Mouse (Mus musculus) left cerebral cortex, adult 2 months (tissue): ENCODE results near the gene Gm42715. TPM values are rescaled to one million over a fixed set of nuclear protein-coding genes. Genes with fewer than 3 reads are reported as not detected.

Source experiments
- DNase-seq, 2 experiments: peaks; one replicate each; pipeline ENCODE4 v3.0.0; 2021 to 2022; ENCODE audit warnings: low spot score in 2 of 2, mixed read lengths in 1 of 2; ENCODE audit errors: extremely low spot score in 1 of 2
- H3K27ac ChIP-seq: fragments of 200-600 bp; 2 replicates; pipeline ENCODE4 v1.8.1; 2022
- H3K4me3 ChIP-seq: fragments of 200-600 bp; 2 replicates; pipeline ENCODE4 v1.8.1; 2022
- CTCF ChIP-seq: fragments of 200-600 bp; IDR thresholded peaks from 2 replicates; pipeline ENCODE4 v1.8.1; 2022; ENCODE audit warnings: antibody characterized with exemption, mild to moderate bottlenecking, moderate library complexity
- intact Hi-C: fragments of 180-260 bp; cut with DNase I; formaldehyde crosslinking; loops from one replicate; pipeline ENCODE4 v1.15.1; 2025
- long read RNA-seq, 2 experiments: library from polyadenylated mRNA; stranded (forward); transcript quantifications; one replicate each; pipeline ENCODE4 v2.0.0; 2021; ENCODE audit warnings: borderline mapping rate in 2 of 2
- total RNA-seq, 2 experiments: library from RNA; stranded (reverse); gene quantifications; 2 replicates each; pipeline ENCODE4 v1.2.3; 2021

Gene Gm42715
- 10 to 100 TPM; 12.6 TPM for total RNA-seq
- long read RNA-seq, experiment 1: 0 reads
- long read RNA-seq, experiment 2, partial matches to known transcripts: 1 of 3 reads
- long read RNA-seq, experiment 2, other reads (novel, unspliced or antisense): 2 of 3 reads

- intact Hi-C loops: no loop called here
- TF ChIP-seq CTCF: no peak
- Histone ChIP-seq H3K27ac (no peak within 1 kb of the TSS), H3K4me3 (no peak within 1 kb of the TSS)
- DNase-seq: no peak
Observed at GRCm38 (mm10) chr7:127519284-127519683, at the start of gene Gm42715. Gene Gm42715 (plus strand): TSS chr7:127519584.

DNA sequence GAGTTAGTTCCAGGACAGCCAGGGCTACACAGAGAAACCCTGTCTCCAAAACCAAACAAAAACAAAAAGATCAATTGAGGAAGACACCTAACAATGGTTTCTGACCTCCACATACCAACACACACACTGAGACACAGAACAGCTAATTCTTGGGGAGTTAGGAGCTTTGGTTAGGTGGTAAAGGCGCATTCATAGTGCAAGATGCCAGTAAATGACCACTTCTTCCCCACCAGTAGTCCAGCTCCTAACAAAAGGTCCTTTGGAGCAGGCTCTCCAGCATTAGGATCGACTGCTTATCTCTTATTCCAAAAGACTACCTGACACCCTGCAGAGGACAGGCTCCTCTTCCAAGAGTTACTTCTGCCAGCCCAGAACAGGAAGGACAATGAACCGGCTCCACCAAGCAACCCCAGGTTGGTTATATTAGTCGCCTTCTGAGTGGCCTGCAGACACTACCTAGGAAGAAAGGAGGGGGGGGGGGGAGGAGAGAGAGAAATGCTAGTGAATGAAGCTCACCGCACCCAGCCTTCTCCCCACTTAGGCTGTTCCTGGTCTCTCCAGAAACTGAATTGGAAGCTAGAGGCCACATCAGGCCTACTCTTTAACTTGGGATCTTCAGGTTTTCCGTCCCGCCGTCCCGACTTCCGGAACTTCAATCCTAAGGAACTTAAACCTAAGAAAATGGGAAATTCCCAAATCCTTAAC, 49.2 kb upstream of the Gm42715 start:
- TF ChIP-seq CTCF: no peak
- DNase-seq: no peak
- intact Hi-C loops: loop anchor here (1.0 to 5.0 kb wide), 3 partner anchors 21 to 123 kb away; partner anchors contain the start of genes E430018J23Rik, Zfp689 and Zfp768

GRCm38 (mm10) chr7:127470743-127471645, 48.4 kb upstream of the Gm42715 start:
- H3K4me3 ChIP-seq: peak overlapping the region; percentile 81
- peak; percentile 86 to 93 for DNase-seq
- H3K27ac ChIP-seq: peak overlapping the region; percentile 97
- intact Hi-C loops: loop anchor here (1.0 to 5.0 kb wide), 4 partner anchors 22 to 124 kb away; partner anchors contain the start of genes E430018J23Rik, Zfp689 and Zfp768
- TF ChIP-seq CTCF: no peak

More for the DNA sequence above, 49.2 kb upstream of the Gm42715 start:
- Histone ChIP-seq H3K4me3 (peak overlapping the region; percentile 81), H3K27ac (peak overlapping the region; percentile 97)

DNA sequence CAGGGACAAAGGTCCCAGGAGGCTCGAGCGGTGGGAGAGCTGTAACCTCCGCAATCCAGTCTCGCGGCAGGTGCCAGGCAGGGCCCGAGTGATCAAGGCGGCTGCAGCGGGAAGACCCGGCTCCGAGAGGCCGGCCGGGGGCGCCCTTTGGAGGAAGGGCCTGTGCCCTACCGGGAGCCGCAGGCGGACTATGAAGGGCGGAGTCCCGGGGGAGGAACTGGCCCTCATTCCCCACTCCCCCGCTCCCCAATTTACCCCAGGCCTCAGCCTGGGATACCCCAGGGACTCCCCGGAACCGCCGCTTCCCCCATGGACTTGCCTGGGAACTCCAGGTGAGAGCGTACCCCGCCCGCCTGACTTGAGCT, 47.8 kb upstream of the Gm42715 start:
- TF ChIP-seq CTCF: no peak; the same call in none of the 2 replicates
- intact Hi-C loops: loop anchor here (1.0 to 5.0 kb wide), 4 partner anchors 41 to 124 kb away; partner anchors contain the start of genes E430018J23Rik and Zfp768
- no peak for DNase-seq
- peak overlapping the region; percentile 81 for H3K4me3 ChIP-seq
- H3K27ac ChIP-seq: peak overlapping the region; percentile 97

GRCm38 (mm10) chr7:127472060-127472459, 47.3 kb upstream of the Gm42715 start:
- intact Hi-C loops: loop anchor here (1.0 to 5.0 kb wide), 2 partner anchors 110 to 125 kb away; partner anchors contain the start of gene Zfp768
- no peak for DNase-seq
- H3K4me3 ChIP-seq: peak overlapping the region; percentile 81
- TF ChIP-seq CTCF: no peak
- peak overlapping the region; percentile 97 for H3K27ac ChIP-seq

DNA sequence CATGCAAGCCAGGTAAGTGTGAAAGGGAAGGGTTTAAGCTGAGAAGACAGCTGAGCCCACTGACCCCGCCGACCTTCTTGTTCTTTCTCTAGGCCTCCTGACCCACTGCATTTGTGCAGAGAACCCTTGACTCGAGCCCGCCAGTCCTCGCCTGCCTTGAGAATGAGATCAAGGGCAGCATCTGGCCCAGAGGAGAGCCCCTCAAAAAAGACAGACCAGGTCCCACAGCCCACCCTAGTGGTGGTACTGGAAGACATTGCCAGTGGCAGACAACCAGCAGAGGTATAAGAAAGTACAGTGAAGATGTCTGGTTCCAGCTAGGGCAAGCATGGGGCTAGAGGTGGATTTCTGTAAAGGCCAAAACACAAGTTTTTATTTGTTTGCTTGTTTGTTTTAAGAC, 45.7 kb upstream of the Gm42715 start:
- TF ChIP-seq CTCF: peak; percentile 10; the same call in 1 of the 2 replicates
- no peak overlapping the region for H3K27ac ChIP-seq
- no peak for DNase-seq
- intact Hi-C loops: loop anchor here (5.0 kb wide), 1 partner anchor 126 kb away; the partner anchor contains the start of gene Zfp768
- H3K4me3 ChIP-seq: no peak overlapping the region

- DNase-seq: no peak
- intact Hi-C loops: loop anchor here (5.0 kb wide), 2 partner anchors 127 to 212 kb away; partner anchors contain the start of genes Dctpp1 and Zfp768
Observed at GRCm38 (mm10) chr7:127474378-127475070, 44.9 kb upstream of the Gm42715 start.

DNA sequence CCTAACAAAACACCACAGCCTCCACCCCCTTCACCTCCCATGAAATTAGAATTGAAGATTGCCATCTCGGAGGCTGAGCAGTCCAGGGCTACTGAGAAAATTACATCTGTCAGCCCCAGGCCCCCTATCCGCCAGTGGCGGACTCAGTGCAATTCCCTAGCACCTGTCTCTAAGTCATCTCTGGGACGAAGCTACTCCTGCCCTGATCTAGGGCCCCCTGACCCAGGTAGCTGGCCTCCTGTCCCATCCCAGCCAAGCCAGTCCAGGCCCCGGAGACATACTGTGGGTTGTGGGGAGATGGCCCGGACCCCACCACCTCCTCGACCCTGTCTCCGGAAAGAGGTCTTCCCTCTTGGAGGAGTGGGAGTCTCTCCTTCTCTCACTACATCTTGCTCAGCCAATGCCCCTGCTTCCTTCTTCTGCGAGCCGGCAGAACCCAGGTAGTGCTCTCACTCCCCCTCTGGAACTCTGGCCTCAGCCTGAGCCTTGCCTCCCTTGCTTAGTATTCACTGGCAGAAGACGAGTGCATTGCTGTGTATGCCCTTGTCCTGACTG, 44.1 kb upstream of the Gm42715 start:
- no peak for DNase-seq
- H3K27ac ChIP-seq: no peak overlapping the region
- no peak overlapping the region for H3K4me3 ChIP-seq
- TF ChIP-seq CTCF: no peak
- intact Hi-C loops: loop anchor here (5.0 kb wide), 1 partner anchor 213 kb away; the partner anchor contains the start of gene Dctpp1

More at GRCm38 (mm10) chr7:127474378-127475070, 44.9 kb upstream of the Gm42715 start:
- no peak overlapping the region for H3K4me3 ChIP-seq
- no peak for TF ChIP-seq CTCF
- H3K27ac ChIP-seq: no peak overlapping the region

GRCm38 (mm10) chr7:127476336-127476735, 43.0 kb upstream of the Gm42715 start:
- no peak overlapping the region for H3K27ac ChIP-seq
- TF ChIP-seq CTCF: no peak
- H3K4me3 ChIP-seq: no peak overlapping the region
- intact Hi-C loops: loop anchor here (5.0 kb wide), 1 partner anchor 214 kb away; the partner anchor contains the start of gene Dctpp1
- DNase-seq: no peak

GRCm38 (mm10) chr7:127476855-127477254, 42.5 kb upstream of the Gm42715 start:
- no peak for DNase-seq
- intact Hi-C loops: loop anchor here (5.0 kb wide), 1 partner anchor 215 kb away; the partner anchor contains the start of gene Dctpp1
- H3K27ac ChIP-seq: peak overlapping the region; percentile 100
- peak overlapping the region; percentile 86 for H3K4me3 ChIP-seq
- no peak for TF ChIP-seq CTCF
